18 mouse cellular contexts compared by ENCODE assay signal in the genomic region with DNA sequence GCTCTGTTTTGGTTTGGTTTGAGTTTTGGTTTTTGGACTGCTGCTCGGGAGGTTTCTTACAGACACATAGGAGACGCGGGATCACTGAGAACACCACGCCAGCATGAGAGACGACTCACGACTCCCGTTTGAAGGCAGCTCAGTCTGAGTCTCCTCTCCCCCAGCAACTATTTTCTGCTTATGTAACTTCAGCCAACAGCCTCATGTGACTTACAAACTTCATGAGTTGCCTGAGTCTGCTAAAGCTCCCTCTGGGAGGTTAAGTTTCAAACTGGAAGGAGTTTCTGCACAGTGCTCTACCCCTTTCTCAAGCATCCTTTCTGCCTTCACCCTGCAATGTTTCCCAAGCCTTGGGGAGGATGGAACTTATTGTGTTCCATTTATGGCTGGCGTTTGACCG. TPM values are rescaled to one million over a fixed set of nuclear protein-coding genes. Genes with fewer than 3 reads are reported as not detected.
"Had no signal": no experiment of that assay in that cellular context is flagged by ENCODE, and none has a peak within 500 bp of the region (broad histone marks: within the 10 kb centered on the region; RNA-seq: fewer than 3 reads in every experiment).

No protein-coding gene starts in this region.

- H3K9me3 ChIP-seq: limb, embryonic 13.5 days; midbrain, embryonic 13.5 days had no signal

- ATAC-seq: midbrain, embryonic 13.5 days had no signal

- H3K4me3 ChIP-seq: limb, embryonic 13.5 days; midbrain, embryonic 13.5 days had no signal

- H3K36me3 ChIP-seq: limb, embryonic 13.5 days; midbrain, embryonic 13.5 days had no signal

- DNase-seq: kidney, postnatal 14 days; left cerebral cortex, postnatal 4 days; lung, adult 18-20 months; right cerebral cortex, adult 18-20 months; right cerebral cortex, postnatal 25 days; thymus, adult 2 months; thymus, postnatal 25 days had no signal

- H3K4me2 ChIP-seq: limb, embryonic 13.5 days; midbrain, embryonic 13.5 days had no signal

- H3K9ac ChIP-seq: limb, embryonic 13.5 days; liver, embryonic 14.5 days; midbrain, embryonic 13.5 days had no signal

- H3K27ac ChIP-seq: limb, embryonic 13.5 days; liver, embryonic 14.5 days; midbrain, embryonic 13.5 days; stomach, postnatal 0 days had no signal

RNA-seq across cellular contexts. Expression of a gene that starts 44.8 kb away (rescaled TPM):
- total RNA-seq: layer of hippocampus, adult 8-10 months; layer of hippocampus, postnatal 14 days; left cerebral cortex, adult 18-20 months; left cerebral cortex, postnatal 10 days; left cerebral cortex, postnatal 4 days; midbrain, postnatal 0 days had no signal
- polyA plus RNA-seq: limb, embryonic 13.5 days; lung, embryonic 16.5 days; midbrain, embryonic 13.5 days; midbrain, postnatal 0 days; neural tube, embryonic 14.5 days had no signal
